Mouse (Mus musculus) C2C12 (cell line): ENCODE measurements around the gene Slc30a9. TPM values are rescaled to one million over a fixed set of nuclear protein-coding genes. Genes with fewer than 3 reads are reported as not detected.
A peak's percentile ranks its signal among the peaks of the same experiment; 100 is the strongest.

Source experiments
- H3K27me3 ChIP-seq: one replicate; pipeline ENCODE4 v1.6.1; 2011; ENCODE audit not compliant: control insufficient read depth, insufficient read depth, insufficient read length
- H3K36me3 ChIP-seq: one replicate; pipeline ENCODE4 v1.6.1; 2011; ENCODE audit not compliant: control insufficient read depth, insufficient read depth
- H3K4me3 ChIP-seq: one replicate; pipeline ENCODE4 v1.5.1; 2011; ENCODE audit warnings: mild to moderate bottlenecking, control low read depth; ENCODE audit not compliant: poor library complexity, insufficient read depth, severe bottlenecking
- H3K79me2 ChIP-seq: one replicate; pipeline ENCODE4 v1.6.1; 2011; ENCODE audit not compliant: control insufficient read depth, insufficient read depth
- H3K79me3 ChIP-seq: one replicate; pipeline ENCODE4 v1.6.1; 2011; ENCODE audit warnings: low read depth, control low read depth
- H3ac ChIP-seq: one replicate; pipeline ENCODE3; 2011; ENCODE audit warnings: low read depth; ENCODE audit not compliant: control insufficient read depth, insufficient read length
- CEBPB ChIP-seq: IDR thresholded peaks from one replicate; pipeline ENCODE4 v1.6.1; 2011; ENCODE audit warnings: low read depth, mild to moderate bottlenecking, control low read depth, moderate library complexity
- CTCF ChIP-seq: IDR thresholded peaks from one replicate; pipeline ENCODE4 v1.5.1; 2011; ENCODE audit not compliant: control insufficient read depth, insufficient read depth, insufficient read length
- FOSL1 ChIP-seq: IDR thresholded peaks from one replicate; pipeline ENCODE4 v1.8.0; 2011; ENCODE audit warnings: mild to moderate bottlenecking, low read length; ENCODE audit not compliant: poor library complexity, insufficient read depth, severe bottlenecking
- MAX ChIP-seq: IDR thresholded peaks from one replicate; pipeline ENCODE4 v1.6.1; 2011; ENCODE audit warnings: mild to moderate bottlenecking, control low read depth
- MYOD1 ChIP-seq: IDR thresholded peaks from one replicate; pipeline ENCODE4 v1.6.1; 2011; ENCODE audit warnings: low read depth; ENCODE audit not compliant: control insufficient read depth, insufficient read length
- MYOG ChIP-seq: IDR thresholded peaks from one replicate; pipeline ENCODE4 v1.6.1; 2011; ENCODE audit not compliant: control insufficient read depth, insufficient read length; ENCODE audit errors: extremely low read depth
- USF1 ChIP-seq: IDR thresholded peaks from one replicate; pipeline ENCODE4 v1.6.1; 2011; ENCODE audit warnings: low read depth, mild to moderate bottlenecking, control low read depth, moderate library complexity
- long read RNA-seq, 2 experiments: library from polyadenylated mRNA; unstranded; transcript quantifications; one replicate each; pipeline ENCODE4 v2.0.0; 2019 to 2020
- polyA plus RNA-seq: library from polyadenylated mRNA; unstranded; fragments of >200 nt; fragmentation: generic; extraction: Trizol; gene quantifications from one replicate; pipeline ENCODE4 v1.2.1, GENCODE M21; 2012; ENCODE audit warnings: missing spikeins

Gene Slc30a9
- polyA plus RNA-seq = 11.7 TPM
- long read RNA-seq, experiment 1, full-length matches to known transcripts = 26 of 37 reads
- long read RNA-seq, experiment 1, partial matches to known transcripts = 3 of 37 reads
- long read RNA-seq, experiment 1, other reads (novel, unspliced or antisense) = 8 of 37 reads
- long read RNA-seq, experiment 2, full-length matches to known transcripts = 336 of 413 reads
- long read RNA-seq, experiment 2, partial matches to known transcripts = 10 of 413 reads
- long read RNA-seq, experiment 2, other reads (novel, unspliced or antisense) = 67 of 413 reads

GRCm38 (mm10) chr5:67306698-67307521, at the start of gene Slc30a9:
Slc30a9 (plus strand) TSS chr5:67306955.
- no peaks in the 10 kb centered on the region for H3K27me3 ChIP-seq
- no peak for TF ChIP-seq MYOD1
- no peak for TF ChIP-seq CEBPB
- no peak for TF ChIP-seq USF1
- TF ChIP-seq CTCF = no peak
- TF ChIP-seq MAX = no peak
- H3K79me3 ChIP-seq = peaks cover 31% of the 10 kb centered on the region

GRCm38 (mm10) chr5:67258473-67258872, 48.3 kb upstream of the Slc30a9 start:
- no peak for TF ChIP-seq MAX
- no peak for TF ChIP-seq USF1
- TF ChIP-seq CTCF = no peak
- TF ChIP-seq MYOG = no peak
- TF ChIP-seq FOSL1 = no peak
- no peak for TF ChIP-seq CEBPB
- no peak for TF ChIP-seq MYOD1
- Histone ChIP-seq H3K79me2 (peaks cover 29% of the 10 kb centered on the region), H3K79me3 (peaks cover 18% of the 10 kb centered on the region), H3K27me3 (no peaks in the 10 kb centered on the region), H3K36me3 (peaks cover 7% of the 10 kb centered on the region), H3ac (no peak overlapping the region), H3K4me3 (no peak overlapping the region)

More at GRCm38 (mm10) chr5:67306698-67307521, at the start of gene Slc30a9:
- H3K79me2 ChIP-seq = peaks cover 51% of the 10 kb centered on the region
- peaks cover 9% of the 10 kb centered on the region for H3K36me3 ChIP-seq
- peak within 1 kb of the TSS; percentile 93 for H3ac ChIP-seq
- peak within 1 kb of the TSS; percentile 79 for H3K4me3 ChIP-seq

- H3K4me3 ChIP-seq = peak overlapping the region; percentile 83
- H3K79me3 ChIP-seq = peaks cover 26% of the 10 kb centered on the region
- TF ChIP-seq MYOD1 (no peak), USF1 (no peak), FOSL1 (no peak), MAX (no peak), CEBPB (no peak)
- H3ac ChIP-seq = no peak overlapping the region
- peaks cover 22% of the 10 kb centered on the region for H3K36me3 ChIP-seq
- peaks cover 39% of the 10 kb centered on the region for H3K79me2 ChIP-seq
- H3K27me3 ChIP-seq = no peaks in the 10 kb centered on the region
Observed at GRCm38 (mm10) chr5:67260159-67260530, 46.6 kb upstream of the Slc30a9 start.

- Histone ChIP-seq H3ac (peak within 1 kb of the TSS; percentile 86), H3K27me3 (no peaks in the 10 kb centered on the region), H3K4me3 (peak within 1 kb of the TSS; percentile 83), H3K79me3 (peaks cover 28% of the 10 kb centered on the region), H3K36me3 (peaks cover 26% of the 10 kb centered on the region), H3K79me2 (peaks cover 39% of the 10 kb centered on the region)
- TF ChIP-seq MAX = peak; percentile 58
- peak; percentile 80 for TF ChIP-seq USF1
- TF ChIP-seq CEBPB = peak; percentile 75
- TF ChIP-seq MYOD1 = no peak
Observed at GRCm38 (mm10) chr5:67260531-67261371, 46.0 kb upstream of the Slc30a9 start, which contains the start of gene Tmem33. Tmem33 (plus strand) TSS chr5:67260565.

GRCm38 (mm10) chr5:67262964-67263363, 43.8 kb upstream of the Slc30a9 start:
- Histone ChIP-seq H3K4me3 (no peak overlapping the region), H3K36me3 (peaks cover 43% of the 10 kb centered on the region), H3ac (no peak overlapping the region), H3K79me3 (peaks cover 35% of the 10 kb centered on the region), H3K27me3 (no peaks in the 10 kb centered on the region), H3K79me2 (peaks cover 56% of the 10 kb centered on the region)
- TF ChIP-seq MYOG (no peak), FOSL1 (no peak), USF1 (no peak), MYOD1 (no peak), CEBPB (no peak), MAX (no peak), CTCF (no peak)
